Mouse (Mus musculus) adrenal gland, adult 2 months (tissue): ENCODE measurements around the gene Dvl1. TPM values are rescaled to one million over a fixed set of nuclear protein-coding genes. Genes with fewer than 3 reads are reported as not detected.

Experiments
- DNase-seq: peaks from one replicate; pipeline ENCODE4 v3.0.0; 2021
- long read RNA-seq: library from polyadenylated mRNA; stranded (forward); transcript quantifications from one replicate; pipeline ENCODE4 v2.0.0, GENCODE M21; 2021
- polyA plus RNA-seq: library from polyadenylated mRNA; depleted of rRNA; stranded (reverse); fragments of >200 nt; gene quantifications from 2 replicates; pipeline ENCODE4 v1.2.3, GENCODE M21; 2012; rRNA removed
- total RNA-seq, 2 experiments: library from RNA; stranded (reverse); gene quantifications; 2 replicates each; pipeline ENCODE4 v1.2.3; 2021

Gene Dvl1
- 10 to 100 TPM; 58.1 to 66.7 TPM for total RNA-seq
- polyA plus RNA-seq: 187 and 202 TPM in 2 replicates
- long read RNA-seq, transcript Dvl1-201 (15 exons, 3,358 nt): major isoform, 61 of 110 reads
- long read RNA-seq, partial matches to known transcripts: 4 of 110 reads
- long read RNA-seq, other reads (novel, unspliced or antisense): 45 of 110 reads

DNA sequence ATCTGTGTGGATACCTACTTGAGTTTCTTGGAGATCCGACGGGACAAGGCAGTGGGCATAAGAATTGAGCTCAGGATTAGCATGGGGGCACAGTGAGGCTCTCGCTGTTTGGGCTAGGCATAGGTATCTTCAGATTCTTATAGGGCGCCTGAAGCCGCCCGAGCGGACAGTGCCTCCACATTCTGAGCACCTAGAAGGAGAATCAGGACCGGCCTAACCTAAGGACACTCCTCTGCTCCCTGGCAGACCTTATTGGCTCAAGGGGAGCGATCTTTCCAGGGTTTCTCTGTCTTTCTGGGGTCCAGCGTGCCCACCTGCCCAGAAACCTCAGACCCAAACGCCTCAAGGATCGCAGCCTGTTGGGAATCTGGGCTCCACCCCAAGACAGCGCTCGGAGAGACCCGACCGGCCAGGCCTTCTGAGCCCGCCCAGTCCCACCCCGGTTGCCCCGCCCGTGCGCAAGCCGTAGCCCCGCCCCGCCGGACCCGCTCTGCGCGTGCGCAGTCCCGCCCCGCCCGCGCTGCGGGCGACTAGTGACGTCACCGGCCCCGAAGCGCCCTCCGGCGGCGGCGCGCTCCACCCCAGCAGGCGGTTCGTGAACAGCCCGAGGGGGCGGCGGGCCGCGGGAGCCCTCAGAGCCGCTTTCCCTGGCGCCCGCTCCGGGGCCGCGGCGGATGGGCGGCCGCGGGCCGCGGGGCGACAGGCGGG, at the start of gene Dvl1:
Gene Dvl1, plus strand, starts transcription at position 532 of the 708 bp plus-strand sequence.
- peak; percentile 98 for DNase-seq

DNA sequence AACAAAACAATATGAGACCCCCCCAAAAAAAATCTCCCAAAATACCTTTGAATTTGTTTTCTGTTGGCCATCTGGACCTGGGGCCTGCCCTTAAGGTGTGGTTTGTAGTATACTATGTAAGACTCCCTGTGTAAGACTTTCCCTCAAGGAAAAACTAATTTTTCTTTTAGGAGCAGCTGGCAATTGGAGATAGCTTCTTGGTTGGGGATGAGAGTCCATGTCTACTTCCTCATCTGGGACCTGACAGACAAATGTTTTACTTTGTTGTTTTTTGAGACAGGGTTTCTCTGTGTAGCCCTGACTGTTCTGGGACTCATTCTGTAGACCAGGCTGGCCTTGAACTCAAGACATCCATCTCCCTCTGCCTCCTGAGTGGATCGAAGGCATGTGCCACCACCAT, 45.1 kb upstream of the Dvl1 start:
- DNase-seq: no peak

DNA sequence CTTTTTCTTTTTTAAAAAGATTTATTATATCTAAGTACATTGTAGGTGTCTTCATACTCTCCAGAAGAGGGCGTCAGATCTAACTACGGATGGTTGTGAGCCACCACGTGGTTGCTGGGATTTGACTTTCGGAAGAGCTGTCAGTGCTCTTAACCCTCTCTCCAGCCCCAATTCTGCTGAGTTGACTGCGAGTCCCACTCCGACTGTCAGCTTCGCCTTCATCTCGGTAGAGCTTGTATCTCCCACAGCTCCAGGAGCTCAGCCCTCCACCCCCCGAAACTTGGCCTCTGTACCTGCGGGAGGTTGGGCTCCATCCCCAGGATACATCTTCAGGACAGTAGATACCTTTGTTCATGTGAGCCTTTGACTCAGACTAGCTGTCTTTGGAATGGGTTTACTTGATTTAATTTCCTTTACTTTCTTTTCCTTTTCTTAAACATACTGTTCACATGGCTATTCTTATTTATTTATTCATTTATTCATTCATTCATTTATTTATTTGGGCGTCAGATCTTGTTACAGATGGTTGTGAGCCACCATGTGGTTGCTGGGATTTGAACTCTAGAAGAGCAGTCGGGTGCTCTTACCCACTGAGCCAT, 44.4 kb upstream of the Dvl1 start, which contains the start of gene Mrpl20:
Gene Mrpl20, plus strand, starts transcription at position 138 of the 599 bp plus-strand sequence.
- DNase-seq: no peak

DNA sequence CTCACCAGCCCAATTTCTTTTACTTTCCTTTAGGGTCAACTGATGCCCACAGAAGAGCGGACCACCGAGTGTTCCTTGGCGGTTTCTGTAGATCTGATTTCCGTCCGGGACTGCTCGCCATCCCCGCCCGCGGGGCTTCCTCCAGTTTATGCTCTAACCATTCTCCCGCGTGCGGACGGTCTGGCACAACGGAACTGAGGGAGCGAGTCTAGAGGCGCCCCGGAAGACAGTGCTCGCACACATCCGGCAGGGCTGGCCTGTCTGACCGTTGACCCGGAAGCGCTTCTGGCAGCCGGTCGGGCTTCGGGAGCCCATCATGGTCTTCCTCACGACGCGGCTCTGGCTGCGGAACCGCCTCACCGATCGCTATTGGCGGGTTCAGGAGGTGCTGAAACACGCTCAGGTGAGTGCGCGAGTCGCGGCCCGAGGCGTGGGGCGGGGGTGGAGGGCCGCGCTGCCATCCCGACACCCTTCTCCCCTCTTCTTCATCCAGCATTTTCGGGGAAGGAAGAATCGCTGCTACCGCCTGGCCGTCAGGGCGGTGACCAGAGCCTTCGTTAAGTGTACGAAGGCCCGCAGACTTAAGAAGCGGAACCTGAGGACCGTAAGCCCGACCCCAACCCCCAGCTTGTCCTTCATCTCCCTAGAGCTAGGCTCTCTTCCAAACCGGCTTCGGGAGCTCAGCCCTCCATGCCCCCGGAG, 43.7 kb upstream of the Dvl1 start:
- DNase-seq: peak; percentile 96

DNA sequence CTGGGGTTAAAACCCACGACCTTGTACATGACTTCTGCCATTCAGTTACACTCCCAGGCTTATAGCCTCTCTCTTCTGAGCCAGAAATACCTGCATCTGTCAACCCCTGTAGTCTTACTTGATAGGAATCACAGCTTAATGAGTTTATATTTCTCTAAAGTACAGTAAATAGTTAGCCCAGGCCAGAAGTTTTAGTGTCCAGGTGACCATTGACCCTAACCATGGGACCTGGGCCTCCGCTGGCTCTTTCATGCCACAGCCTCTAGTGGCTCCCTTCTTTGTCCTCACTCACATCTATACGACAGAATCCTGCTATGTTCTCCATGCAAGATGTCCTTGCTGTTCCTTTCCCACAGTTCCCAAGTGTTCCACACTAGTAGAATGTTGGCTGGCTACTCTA, 39.4 kb upstream of the Dvl1 start:
- no peak for DNase-seq

DNA sequence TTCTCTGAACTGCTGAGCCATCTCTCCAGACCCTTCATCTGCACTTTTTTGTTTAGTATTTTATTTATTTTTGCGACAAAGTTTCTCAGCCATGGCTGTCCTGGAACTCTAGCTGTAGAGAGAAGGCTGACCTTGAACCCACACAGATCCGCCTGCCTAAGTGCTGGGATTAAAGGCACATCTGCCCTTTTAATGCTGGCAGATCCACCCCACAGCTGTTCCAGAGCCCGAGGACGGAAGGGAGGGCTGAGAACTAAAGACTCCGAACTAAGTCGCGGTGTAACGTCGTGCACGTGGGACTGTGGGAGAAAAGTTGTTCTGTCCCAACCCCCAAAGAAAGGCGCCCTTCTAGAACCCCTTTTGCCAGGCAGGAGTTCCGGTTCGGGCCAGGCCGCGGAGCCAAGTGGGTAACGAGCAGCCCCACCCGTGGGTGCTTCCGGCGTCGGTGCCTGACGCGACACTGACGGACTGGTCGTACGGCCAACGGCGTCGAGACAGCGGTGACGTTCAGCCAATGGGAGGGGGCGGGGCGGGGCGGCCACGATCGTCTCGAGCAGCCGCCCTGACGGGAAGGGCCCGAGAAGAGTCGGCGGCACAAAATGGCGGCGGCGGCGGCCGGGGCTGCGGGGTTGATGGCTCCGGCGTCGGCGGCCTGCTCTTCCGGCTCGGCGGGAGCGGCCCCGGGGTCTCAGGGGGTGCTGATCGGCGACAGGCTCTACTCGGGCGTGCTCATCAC, 35.1 kb upstream of the Dvl1 start, which contains the start of gene Ccnl2:
Gene Ccnl2, plus strand, starts transcription at position 561 of the 736 bp plus-strand sequence.
- DNase-seq: peak; percentile 96

DNA sequence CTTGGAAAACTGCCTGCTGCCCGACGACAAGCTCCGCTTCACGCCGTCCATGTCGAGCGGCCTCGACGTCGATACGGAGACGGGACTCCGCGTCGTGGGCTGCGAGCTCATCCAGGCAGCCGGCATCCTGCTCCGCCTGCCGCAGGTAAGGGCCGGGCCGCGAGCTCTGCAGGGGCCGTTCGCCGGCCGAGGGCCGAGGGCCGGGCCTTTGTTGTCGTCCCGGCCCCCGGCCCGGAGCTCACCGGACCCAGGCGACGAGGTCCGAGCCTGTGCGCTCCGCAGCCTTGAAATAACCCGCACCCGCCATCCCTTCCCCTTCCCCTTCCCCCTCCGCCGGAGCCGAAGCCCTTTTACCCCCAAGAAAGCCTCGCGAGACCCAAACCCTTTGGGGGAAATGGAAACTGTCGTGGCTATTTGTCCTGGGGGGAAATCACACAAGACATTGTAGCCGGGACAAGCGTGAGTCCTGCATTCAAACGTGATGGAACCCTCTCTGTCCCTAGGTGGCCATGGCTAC, 34.5 kb upstream of the Dvl1 start:
- DNase-seq: peak; percentile 54

DNA sequence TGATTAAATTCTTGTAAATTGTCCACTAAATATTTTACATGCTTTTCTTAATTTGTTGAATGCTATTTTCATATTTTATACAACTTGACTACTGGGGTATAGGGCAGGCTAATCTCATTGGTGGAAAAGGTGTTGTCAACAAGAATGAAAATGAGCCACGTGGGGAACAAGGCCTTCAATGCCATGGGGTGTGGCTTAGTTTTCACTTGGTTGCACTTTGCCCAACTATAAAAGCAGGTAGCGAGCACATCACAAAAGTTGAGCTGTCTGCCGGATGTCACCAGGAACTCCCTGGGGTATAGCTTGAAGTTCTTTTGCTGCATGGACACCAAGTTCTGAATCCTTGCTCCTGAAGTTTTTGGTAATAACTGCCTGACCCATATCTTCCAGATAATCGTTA, 29.7 kb upstream of the Dvl1 start:
- no peak for DNase-seq

DNA sequence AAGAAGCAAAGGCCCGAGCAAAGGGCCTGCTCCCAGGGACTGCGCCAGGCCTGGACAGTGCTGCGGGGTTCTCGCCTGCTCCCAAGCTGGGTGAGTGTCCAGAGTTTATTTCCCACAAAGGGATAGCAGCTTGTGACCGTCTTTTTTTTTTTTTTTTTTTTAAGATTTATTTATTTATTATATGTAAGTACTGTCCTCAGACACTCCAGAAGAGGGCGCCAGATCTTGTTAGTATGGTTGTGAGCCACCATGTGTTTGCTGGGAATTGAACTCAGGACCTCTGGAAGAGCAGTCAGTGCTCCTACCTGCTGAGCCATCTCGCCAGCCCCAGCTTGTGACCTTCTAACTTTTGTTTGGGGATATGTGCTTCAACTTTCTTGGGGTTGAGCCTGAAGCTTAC, 26.2 kb upstream of the Dvl1 start:
- no peak for DNase-seq

DNA sequence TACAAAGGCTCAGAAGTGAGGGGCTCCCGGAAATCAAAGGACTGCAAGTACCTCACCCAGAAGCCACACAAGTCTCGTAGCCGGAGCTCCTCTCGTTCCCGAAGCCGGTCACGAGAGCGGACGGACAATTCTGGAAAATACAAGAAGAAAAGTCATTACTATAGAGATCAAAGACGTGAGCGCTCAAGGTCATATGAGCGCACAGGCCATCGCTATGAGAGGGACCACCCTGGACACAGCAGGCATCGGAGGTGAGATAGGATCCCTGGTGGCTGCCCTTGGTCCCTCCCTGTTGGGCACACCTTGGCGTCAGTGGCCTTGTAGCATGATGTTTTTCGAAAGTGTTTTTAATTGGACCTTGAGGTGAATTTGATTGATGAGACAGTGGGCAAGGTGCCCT, 23.8 kb upstream of the Dvl1 start:
- peak; percentile 52 for DNase-seq

DNA sequence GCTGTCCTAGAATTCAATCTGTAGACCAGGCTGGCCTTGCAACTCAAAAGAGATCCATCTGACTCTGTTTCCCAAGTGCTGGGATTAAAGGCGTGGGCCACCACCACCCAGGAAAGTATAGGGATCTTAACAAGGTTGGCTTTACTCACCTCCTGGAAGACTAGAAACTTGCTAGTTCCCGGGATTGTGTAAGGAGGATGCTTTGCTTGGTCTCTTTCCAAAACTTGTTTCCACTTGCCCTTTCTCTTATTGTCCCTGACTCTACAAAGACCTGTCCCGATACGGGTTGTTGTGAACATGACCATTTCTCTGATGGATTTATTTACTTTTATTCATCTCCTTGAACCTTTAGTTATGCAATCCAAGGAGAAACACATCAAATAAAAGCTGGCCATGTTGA, 17.3 kb upstream of the Dvl1 start:
- no peak for DNase-seq

DNA sequence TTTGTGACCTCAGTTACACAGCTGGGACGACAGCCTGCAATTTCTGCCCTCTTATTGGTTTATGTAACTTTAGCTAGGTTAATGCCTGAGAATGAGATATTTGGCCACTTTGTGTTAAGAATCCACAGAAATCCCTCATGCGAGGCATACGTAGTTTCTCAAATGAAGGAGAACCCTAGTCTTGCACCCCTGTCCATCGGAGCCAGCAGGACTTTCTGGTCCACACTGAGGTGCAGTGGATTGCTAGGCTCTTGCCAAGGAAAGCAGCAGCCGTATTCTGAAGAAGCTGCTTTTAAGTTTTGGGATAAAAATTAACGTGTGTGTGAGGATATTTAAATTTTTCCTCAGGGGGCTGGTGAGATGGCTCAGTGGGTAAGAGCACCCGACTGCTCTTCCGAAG, 16.6 kb upstream of the Dvl1 start:
- no peak for DNase-seq

DNA sequence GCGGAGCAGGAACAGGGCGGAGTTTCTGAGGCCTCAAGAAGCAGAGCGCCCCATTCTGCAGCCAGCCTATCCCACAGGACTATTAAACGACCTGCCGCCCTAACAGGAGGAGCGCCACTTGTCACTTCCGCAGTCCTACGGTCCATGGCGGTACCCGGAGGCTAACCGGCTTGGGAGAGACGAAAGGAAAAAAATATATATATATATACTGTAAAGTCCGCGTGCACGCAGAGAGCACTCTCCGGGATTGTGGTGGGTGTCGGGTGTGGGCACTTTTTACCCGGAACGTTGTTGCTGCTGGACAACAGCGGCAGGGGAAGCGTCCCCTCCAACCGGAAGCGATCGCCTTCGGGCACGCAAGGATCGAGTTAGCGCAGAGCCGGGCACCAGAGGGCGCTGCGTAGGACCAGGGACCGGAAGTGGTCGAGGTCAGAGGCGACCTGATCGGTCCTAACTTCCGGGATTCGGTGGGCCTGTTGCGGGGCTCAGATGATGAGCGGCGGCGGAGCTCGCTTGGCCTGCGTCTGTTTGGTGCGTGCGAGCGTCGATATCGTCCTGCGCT, 15.9 kb upstream of the Dvl1 start, which contains the start of gene Aurkaip1:
Gene Aurkaip1, plus strand, starts transcription at position 68 of the 562 bp plus-strand sequence.
- DNase-seq: peak; percentile 97

DNA sequence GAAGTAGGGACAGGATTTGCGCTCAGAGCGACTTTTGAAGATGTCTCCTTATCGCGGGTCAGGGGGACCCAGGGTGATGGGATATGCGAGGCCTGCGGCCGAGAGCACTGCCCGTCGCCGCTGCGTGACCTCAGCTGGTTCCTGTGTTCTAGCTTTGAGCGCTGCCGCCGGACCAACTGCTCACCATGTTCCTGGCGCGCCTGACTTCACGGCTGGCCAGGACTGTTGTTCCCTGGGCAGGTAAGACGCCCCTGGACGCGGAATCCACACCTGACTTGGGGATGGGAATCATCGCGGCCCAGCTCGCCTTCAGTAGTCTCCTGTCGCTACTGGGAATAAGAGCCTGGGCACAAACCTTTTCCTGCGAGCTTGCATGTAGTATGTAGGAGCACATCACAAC, 15.4 kb upstream of the Dvl1 start:
- no peak for DNase-seq

DNA sequence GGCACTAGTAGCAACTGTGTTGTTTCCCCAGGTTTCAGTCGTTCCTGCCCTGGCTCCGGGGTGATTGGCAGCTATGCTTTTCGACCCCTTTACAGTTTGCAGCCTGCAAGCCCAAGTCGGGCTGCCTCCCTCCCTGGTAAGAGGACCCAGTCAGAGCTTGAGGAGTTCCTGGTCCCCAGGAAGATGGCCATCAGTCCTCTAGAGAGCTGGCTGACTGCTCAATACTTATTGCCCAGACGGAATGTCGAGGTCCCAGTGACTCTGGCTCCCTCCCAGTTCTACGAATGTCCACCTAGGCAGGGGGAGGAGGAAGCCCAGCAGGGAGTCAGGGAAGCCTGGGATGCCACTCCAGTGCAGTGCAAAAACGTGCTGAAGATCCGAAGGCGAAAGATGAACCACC, 14.9 kb upstream of the Dvl1 start:
- no peak for DNase-seq

DNA sequence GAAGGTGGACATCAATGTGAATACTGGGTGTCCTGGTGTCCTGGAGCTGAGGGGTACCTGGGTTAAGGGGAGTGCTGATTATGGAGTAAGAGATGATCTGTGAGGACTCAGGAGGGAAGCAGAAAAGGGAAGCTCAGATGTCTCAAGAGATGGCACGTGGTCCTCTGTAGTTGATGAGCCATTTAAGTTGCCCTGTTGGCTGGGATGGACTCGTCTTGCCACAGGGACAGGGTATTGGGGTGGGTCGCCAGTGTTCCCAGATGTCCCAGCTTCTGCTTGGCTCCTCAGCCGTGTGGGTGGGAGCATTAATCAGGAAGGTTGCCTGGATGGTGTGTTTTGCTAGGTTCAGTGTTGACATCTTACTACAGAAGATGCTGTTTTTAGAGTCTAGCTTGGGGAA, 14.0 kb upstream of the Dvl1 start:
- DNase-seq: no peak

DNA sequence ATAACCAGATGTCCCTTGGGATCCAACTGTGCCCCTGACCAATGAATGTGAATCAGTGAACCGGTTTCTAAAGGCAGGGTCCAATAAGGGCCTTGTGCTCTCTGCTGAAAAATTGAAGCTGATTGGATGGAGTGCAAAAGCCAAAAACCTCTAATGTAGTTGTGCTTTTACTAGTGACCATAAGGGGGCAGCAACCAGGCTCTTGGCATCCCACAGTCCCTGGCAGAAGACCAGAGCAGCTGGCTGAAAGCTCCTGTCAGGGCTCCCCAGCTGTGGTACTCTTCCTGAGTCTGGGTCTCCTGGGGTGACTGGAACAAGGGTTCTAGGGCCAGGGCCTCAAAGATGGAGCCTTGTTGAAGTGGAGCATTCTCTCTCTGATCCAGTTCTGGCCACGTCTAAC, 13.4 kb upstream of the Dvl1 start:
- peak; percentile 87 for DNase-seq

DNA sequence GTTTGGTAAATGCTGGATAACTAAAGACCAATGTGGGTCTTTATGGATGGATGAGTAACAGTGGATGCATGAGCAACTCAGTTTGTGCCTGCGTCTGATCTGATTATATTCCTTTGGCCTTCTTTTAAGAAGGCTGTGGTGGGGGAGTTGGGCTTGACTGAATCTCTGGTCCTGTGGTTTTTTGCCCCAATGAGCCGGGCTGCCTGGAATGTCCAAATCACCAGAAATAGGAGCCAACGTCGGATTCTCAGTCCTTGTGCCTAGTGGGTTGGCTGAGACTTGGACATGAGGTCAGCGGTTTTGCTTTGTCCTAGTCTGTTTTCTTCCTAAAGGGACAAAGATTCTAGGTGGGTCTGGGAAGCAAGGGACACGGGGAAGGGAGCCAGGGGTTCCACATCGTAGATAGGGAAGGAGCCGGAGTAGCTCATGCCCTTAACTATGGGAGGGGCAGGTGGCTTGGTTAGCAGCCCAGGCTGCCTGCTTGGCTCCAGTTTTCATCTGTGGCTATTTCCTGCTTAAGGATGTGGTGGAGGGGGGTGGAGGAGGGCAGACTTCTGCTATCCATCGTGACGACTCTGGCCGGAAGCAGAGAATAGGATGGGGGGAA, 9.7 kb upstream of the Dvl1 start:
- no peak for DNase-seq

DNA sequence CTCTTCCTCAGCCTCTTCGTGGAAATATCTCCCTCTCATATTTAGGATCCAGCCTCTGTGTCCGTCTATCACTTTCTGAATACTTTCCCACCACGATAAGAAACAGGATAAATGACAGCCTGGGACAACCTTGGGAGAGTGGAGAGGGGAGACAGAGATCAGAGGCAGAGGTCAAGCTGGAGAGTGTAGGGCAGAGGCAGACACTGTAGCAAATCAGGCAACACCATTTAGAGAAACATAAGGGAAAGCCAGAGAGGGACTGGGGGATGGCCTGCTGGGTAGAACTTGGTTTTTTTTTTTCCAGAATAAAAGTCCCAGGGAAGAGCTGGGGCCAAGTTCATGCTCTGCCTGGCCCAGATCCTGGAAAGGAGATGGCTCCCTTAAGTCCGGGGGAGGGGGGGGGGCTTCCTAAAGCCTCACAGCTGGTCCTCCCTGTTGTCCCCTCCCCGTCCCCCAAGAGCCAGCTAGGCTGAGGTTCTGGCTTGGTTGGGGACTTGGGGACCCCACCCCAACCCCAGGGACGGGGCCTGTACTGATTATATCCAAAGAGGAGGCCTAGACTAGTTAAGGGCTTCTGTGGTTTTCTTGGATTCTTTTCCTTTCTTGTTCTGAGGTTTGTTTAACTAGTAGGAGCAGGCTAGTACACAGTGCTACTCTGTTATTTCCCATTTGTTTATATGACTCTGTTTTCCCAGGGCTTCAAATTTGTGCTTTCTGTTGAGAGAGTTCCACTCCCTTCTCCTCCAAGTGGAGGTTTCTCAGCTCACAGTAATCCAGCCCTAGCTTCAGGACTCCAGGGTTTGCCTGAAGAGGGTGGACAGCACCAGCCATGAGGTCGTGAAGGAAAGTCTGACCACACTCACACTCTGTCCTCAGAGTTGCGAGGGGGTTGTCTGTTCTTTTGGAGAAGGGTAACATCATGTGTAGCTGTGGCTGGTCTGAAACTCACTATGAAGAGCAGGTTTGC, 8.7 kb upstream of the Dvl1 start:
- no peak for DNase-seq

DNA sequence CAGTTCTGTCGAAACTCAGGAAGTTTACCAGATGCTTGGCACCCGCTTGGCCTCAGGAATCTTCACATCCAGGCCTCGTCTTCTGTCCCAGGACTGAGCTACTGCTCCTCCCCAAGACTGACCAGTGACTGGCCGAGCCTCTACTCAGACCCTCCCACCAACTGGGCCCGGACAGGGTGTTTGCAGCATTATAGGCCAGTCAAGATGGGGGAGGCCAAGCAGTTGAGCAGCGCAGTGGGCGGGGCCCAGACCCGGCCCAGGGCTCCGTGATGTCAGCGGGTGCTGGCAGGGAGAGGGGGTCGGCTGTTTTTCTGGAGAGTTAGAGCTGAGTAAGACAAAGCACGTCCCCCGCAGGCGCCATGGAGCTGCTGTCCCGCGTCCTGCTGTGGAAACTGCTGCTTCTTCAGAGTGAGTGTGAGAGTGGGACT, 7.7 kb upstream of the Dvl1 start, which contains the start of gene Mxra8:
Gene Mxra8, plus strand, starts transcription at position 198 of the 428 bp plus-strand sequence.
- DNase-seq: peak; percentile 88
